Mouse (Mus musculus) cortical plate, adult 2 months (tissue): ENCODE data around the gene Slc6a16. TPM values are rescaled to one million over a fixed set of nuclear protein-coding genes. Genes with fewer than 3 reads are reported as not detected.

Experiments
- H3K27ac ChIP-seq: fragments of 200-500 bp; 2 replicates; pipeline ENCODE4 v1.5.1; 2012; ENCODE audit warnings: low read length, control low read depth, inconsistent platforms; ENCODE audit not compliant: insufficient read depth
- H3K4me1 ChIP-seq: fragments of 200-500 bp; 2 replicates; pipeline ENCODE4 v1.6.1; 2011; ENCODE audit warnings: low read length; ENCODE audit not compliant: control insufficient read depth, insufficient read depth
- H3K4me3 ChIP-seq: fragments of 200-500 bp; 2 replicates; pipeline ENCODE4 v1.5.1; 2011; ENCODE audit warnings: mild to moderate bottlenecking, low read length, control low read depth; ENCODE audit not compliant: insufficient read depth
- CTCF ChIP-seq: fragments of 200-500 bp; IDR thresholded peaks from 2 replicates; pipeline ENCODE4 v1.5.1; 2011; ENCODE audit warnings: mild to moderate bottlenecking, control low read depth, low read length; ENCODE audit not compliant: insufficient read depth; ENCODE audit errors: extremely low read depth
- POLR2A ChIP-seq: fragments of 200-500 bp; IDR thresholded peaks from 2 replicates; pipeline ENCODE4 v1.6.1; 2011; ENCODE audit warnings: mild to moderate bottlenecking, low read length, control low read depth; ENCODE audit not compliant: insufficient read depth; ENCODE audit errors: extremely low read depth
- polyA plus RNA-seq: library from polyadenylated mRNA; depleted of rRNA; stranded (reverse); fragments of >200 nt; gene quantifications from 2 replicates; pipeline ENCODE4 v1.2.3, GENCODE M21; 2012; rRNA removed

Gene Slc6a16
- 2.1 TPM in 2 replicates for polyA plus RNA-seq

DNA sequence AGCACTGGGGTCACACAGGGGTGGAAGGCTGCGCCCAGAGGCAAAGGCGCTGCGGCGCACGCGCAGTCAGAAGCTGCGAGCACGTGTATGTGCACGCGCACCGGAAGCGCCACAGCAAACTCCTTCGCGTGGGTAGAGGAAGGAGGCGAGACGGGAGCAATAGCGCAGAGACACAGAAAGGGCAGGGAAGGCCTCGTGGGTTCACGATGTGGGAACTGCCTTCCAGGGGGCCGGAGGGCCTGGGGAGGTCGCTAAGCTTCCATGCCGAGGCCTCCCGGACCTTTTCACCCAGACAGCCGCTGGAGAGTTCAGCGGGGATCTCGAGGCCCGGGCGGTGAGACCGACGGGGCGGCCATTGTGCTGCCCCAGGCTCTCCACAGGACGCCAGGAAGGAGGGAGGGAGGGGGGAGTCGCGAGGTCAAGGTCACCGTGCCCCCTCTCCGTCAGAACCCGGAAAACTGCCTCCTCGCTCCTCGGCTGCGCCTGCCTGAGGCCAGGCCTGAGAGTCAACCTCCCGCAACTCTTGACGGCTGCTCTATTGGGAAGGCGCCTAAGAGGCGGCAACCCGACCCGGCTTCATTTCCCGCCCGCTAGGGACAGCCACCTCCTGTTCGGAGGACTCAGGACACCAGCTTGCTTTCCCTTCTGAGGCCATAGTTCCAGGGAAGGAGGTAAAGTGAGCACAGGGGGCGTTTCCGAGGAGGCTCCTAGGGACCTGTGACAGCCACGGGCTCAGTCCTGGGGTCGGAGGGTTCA, at the start of gene Slc6a16:
Gene Slc6a16 (plus strand): TSS at position 453 of the 756 bp plus-strand sequence.
- H3K27ac ChIP-seq, result no peak within 1 kb of the TSS
- TF ChIP-seq CTCF (no peak), POLR2A (no peak)
- no peaks in the 10 kb centered on the region for H3K4me1 ChIP-seq
- no peak within 1 kb of the TSS for H3K4me3 ChIP-seq

DNA sequence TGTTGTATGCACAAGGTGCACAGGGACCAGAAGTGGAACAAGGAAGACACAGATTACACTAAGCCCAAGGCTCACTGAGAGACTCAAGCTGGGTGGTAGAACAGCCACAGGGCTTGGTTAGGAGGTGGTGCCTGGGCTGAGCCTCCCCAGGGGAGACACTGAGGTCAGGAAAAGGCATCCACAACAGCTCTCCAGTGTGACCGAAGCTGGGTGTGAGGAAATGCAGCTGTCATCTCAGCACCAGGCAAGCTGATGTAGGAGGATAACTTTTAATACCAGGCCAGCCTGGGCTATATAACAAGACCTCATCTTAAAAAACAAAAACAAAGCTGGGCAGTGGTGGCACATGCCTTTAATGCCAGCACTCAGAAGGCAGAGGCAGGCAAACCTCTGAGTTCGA, 49.7 kb upstream of the Slc6a16 start:
- TF ChIP-seq CTCF, result no peak
- TF ChIP-seq POLR2A, result no peak
- H3K4me3 ChIP-seq, result no peak overlapping the region
- H3K27ac ChIP-seq, result no peak overlapping the region
- H3K4me1 ChIP-seq, result no peaks in the 10 kb centered on the region; the same call in 1 of the 2 replicates

- peaks cover 2% of the 10 kb centered on the region; the same call in 1 of the 2 replicates for H3K4me1 ChIP-seq
- TF ChIP-seq POLR2A (no peak), CTCF (no peak)
- no peak overlapping the region for H3K4me3 ChIP-seq
- H3K27ac ChIP-seq, result no peak overlapping the region
These were observed 49.0 kb upstream of the Slc6a16 start for GRCm38 (mm10) chr7:45191803-45192363.

DNA sequence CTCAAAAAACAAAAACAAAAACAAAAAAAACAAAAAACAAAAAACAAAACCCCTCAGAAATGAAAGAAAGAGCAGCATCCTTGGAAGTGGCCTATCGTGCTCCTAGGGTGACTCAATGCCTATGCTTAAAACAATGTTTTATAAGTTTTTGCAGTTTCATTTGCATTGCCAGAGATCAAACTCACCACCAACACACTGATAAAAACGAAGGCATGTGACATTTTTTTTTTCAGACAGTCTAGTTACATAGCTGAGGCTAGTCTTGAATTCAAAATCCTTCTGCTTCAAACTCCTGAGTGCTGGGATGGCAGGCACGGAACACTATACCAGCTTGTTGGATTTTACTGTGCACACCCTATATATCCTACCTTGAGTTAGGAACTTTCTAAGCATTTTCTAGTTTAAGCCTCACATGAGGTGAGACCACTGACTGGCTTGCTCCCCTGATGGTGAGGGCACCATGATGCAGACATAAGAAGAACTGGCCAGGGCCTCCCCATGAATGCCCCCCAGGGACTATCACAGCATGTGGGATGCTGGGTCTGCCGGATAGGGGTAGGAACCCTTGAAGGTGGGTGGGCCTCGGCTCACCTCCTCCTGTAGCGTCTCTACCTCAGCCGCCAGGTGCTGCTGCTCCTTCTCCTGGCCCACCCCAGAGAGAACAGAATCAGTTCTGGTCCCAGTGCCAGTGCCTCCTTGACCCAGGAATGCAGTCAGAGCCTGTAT, 48.1 kb upstream of the Slc6a16 start:
- TF ChIP-seq CTCF (no peak), POLR2A (no peak)
- peaks cover 2% of the 10 kb centered on the region; the same call in 1 of the 2 replicates for H3K4me1 ChIP-seq
- no peak overlapping the region for H3K4me3 ChIP-seq
- H3K27ac ChIP-seq, result no peak overlapping the region

- no peak overlapping the region for H3K4me3 ChIP-seq
- H3K4me1 ChIP-seq, result peaks cover 2% of the 10 kb centered on the region; the same call in 1 of the 2 replicates
- no peak for TF ChIP-seq POLR2A
- no peak for TF ChIP-seq CTCF
- H3K27ac ChIP-seq, result no peak overlapping the region
These were observed 47.5 kb upstream of the Slc6a16 start for GRCm38 (mm10) chr7:45193406-45193805.

- H3K27ac ChIP-seq, result no peak overlapping the region
- TF ChIP-seq CTCF, result no peak
- no peak for TF ChIP-seq POLR2A
- no peak overlapping the region for H3K4me3 ChIP-seq
These were observed 46.8 kb upstream of the Slc6a16 start for GRCm38 (mm10) chr7:45193871-45194785.

DNA sequence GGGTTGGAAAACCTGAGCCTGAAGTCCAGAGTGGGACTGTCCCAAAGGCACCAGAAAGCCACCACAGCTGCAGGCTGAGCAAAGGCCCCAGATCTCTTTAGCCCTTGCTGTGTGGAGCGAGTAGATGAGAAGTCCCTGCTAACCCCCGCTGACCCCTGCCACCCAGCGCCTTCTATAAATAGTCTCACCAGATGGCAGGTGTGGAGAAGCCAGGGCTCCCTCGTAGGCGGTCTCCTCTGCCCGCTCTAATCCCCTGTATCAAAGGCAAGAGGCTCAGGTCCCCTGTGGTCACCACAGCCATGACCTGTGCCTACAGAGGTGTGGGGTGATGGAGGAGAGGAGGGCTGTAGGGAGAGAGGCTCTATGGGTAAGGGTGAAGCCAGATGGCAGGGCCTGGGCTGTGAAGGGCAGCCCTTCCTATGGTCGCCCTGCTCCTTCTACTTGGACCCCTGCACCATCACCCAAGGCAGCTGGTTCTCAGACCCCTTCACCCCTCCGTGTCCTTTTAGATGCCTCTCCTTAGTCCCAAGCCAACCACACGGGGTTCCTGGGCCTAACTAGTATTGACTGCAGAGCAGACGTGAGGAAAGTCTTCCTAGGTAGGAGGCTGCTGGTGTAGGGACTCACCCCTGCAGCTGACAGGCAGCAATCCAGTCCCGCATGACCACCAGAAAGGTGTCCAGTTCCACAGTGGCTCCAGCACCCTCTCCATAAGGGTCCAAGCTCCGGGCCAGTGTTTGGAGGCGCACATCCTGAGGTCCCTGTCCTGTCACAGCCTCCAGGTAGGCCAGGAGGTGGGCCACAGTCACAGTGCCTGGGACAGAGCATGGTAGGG, 45.3 kb upstream of the Slc6a16 start:
- Histone ChIP-seq H3K4me1 (0 out of 2 replicates have a peak, but pooled peaks cover 2% of the 10 kb centered on the region), H3K4me3 (no peak overlapping the region), H3K27ac (no peak overlapping the region)
- TF ChIP-seq CTCF (no peak), POLR2A (no peak)

More at GRCm38 (mm10) chr7:45193871-45194785, 46.8 kb upstream of the Slc6a16 start:
- H3K4me1 ChIP-seq, result 0 out of 2 replicates have a peak, but pooled peaks cover 2% of the 10 kb centered on the region

GRCm38 (mm10) chr7:45196176-45196535, 44.7 kb upstream of the Slc6a16 start:
- Histone ChIP-seq H3K4me3 (no peak overlapping the region), H3K4me1 (0 out of 2 replicates have a peak, but pooled peaks cover 2% of the 10 kb centered on the region), H3K27ac (no peak overlapping the region)
- TF ChIP-seq POLR2A (no peak), CTCF (no peak)
